Mouse (Mus musculus): ENCODE measurements around the gene Dapk1. TPM values are rescaled to one million over a fixed set of nuclear protein-coding genes. Genes with fewer than 3 reads are reported as not detected.

The Dapk1 gene
- total RNA-seq, 2 experiments from 2014 or later, result 90.4 to 101 TPM

DNA sequence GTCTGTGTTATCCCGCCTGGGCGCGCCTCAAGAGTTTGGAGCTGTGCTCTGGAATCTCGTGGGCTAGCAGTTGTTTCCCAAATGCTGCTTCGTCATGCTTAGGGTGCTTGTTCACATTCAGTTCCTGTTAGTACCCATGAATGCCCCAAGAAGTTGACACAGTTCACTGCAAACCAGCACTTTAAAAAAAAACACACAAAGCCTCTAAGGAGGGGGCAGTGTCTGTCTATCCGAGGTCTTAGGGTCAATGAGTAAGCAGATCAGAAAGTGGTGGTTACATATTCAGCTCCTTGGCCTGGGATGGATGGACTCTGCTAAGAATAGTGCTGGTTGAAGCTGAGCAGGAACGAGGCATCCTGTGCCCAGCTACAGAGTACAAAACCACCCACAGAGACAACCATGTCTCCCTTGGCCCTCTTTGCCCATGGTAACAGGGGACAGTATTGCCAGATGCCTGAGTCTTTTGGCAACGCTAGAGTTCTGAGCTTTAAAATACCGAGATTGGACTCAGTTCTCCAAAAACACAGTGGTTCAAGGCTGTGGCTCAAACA, 59.0 kb downstream of the Dapk1 start:
- no peak for DNase-seq (ENCODE audit: low spot score in 2 of 2)

- no peak for DNase-seq (ENCODE audit: low spot score in 2 of 2)
Observed at GRCm38 (mm10) chr13:60662493-60663177, 60.9 kb downstream of the Dapk1 start.

GRCm38 (mm10) chr13:60664058-60664457, 62.3 kb downstream of the Dapk1 start:
- DNase-seq (ENCODE audit: low spot score in 2 of 2), result no peak

DNA sequence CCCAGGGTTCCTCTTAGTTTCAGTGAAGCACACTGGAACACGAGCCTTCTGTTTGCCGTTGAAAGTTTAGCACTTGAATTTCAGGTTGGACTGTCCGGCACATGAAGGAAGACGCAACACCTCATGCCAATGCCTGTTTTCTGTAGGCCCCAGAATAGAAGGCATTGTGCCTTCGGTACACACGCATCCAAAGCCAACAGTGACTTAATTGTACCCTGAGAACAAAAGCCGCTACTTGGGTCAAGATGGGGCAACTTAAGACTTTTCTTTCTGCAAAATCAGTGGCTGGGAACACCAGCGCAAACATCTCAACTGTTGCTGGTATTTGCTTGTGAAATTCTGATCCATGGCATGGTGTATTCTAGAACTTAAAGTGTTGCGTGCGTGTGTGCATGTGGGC, 63.1 kb downstream of the Dapk1 start:
- DNase-seq (ENCODE audit: low spot score in 2 of 2), result no peak

- no peak for DNase-seq (ENCODE audit: low spot score in 2 of 2)
Observed at GRCm38 (mm10) chr13:60665402-60665801, 63.7 kb downstream of the Dapk1 start.

DNA sequence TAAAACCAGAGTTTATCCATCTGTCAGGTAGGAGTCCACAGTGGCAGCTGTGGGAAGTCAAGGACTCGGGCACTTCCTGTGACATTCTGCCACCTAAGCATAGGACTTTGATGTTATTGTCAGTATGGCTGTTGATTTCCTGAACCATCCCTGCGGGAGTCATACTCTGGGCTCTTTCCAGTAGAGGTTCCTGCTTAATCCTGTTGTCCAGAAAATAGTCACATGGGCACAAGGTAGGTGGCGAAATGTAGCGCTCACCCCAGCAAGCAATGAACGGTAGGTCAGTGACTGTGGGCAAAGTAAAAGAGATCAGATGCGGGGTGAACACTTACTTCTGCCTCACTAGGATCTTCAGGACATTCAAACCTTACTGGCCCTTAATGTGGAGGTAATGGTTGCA, 66.3 kb downstream of the Dapk1 start:
- no peak for DNase-seq (ENCODE audit: low spot score in 2 of 2)

DNA sequence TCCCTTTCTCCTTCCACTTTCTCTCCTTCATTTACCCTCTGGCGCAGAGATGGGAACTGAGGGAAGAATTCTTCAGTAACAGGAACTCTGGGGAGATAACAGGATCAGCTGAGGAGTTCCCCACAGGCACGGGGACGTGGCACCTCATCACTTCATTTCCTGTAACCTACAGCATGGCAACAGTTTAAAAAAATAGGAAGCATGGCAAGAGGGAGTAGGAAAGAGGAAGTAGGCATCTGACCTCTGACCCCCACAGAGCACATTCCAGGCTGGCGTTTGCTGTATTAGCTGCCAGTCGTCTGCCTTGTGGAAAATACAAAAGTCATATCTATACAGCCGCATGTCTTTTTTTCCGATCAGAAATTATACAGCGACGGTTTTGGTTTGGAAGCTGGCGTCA, 68.9 kb downstream of the Dapk1 start:
- DNase-seq (ENCODE audit: low spot score in 2 of 2), result no peak

- DNase-seq (ENCODE audit: low spot score in 2 of 2), result no peak
Observed at GRCm38 (mm10) chr13:60671235-60671634, 69.5 kb downstream of the Dapk1 start.

- DNase-seq (ENCODE audit: low spot score in 2 of 2), result no peak
Observed at GRCm38 (mm10) chr13:60672287-60672686, 70.5 kb downstream of the Dapk1 start.

DNA sequence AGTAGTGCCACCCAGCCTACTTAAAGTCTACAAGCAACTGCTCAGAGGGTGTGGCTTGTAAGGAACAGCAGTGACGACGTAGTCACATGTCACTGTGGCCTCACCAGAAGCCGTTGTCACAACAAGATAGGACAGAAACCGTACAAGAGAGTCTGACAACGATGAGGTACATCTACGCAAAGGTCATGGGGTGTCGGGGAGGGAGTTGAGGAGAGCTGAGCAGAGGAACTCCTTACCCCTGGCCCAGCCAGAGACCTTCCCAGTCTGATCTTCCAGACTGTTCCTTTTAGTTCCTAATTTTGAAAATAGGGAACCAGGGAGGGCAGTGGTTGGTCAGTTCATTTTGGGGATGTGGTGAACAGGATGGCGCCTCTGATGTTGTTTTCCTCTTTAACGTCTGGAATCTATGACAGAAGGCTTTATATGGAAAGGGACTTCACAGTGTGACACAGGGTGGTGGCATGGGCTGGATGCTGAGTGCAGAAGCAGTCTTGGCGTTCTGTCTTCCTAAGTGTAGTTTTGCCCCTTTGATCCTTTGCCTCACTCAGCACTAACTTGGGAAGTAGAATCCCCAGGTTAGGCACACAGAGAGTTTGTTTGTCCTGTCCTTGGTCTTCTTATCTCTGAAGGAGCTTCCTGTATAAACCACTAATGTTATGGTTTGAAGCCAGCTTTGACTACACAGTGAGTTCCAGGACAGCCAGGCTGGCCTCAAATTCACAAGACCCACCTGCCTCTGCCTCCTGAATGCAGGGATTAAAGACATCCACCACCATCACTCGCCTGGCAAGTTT, 71.3 kb downstream of the Dapk1 start:
- DNase-seq (ENCODE audit: low spot score in 2 of 2), result no peak

- DNase-seq (ENCODE audit: low spot score in 2 of 2), result no peak
Observed at GRCm38 (mm10) chr13:60674301-60674700, 72.6 kb downstream of the Dapk1 start.

GRCm38 (mm10) chr13:60674911-60675310, 73.2 kb downstream of the Dapk1 start:
- DNase-seq (ENCODE audit: low spot score in 2 of 2), result no peak

- DNase-seq (ENCODE audit: low spot score in 2 of 2), result no peak
Observed at GRCm38 (mm10) chr13:60675416-60675815, 73.7 kb downstream of the Dapk1 start.

DNA sequence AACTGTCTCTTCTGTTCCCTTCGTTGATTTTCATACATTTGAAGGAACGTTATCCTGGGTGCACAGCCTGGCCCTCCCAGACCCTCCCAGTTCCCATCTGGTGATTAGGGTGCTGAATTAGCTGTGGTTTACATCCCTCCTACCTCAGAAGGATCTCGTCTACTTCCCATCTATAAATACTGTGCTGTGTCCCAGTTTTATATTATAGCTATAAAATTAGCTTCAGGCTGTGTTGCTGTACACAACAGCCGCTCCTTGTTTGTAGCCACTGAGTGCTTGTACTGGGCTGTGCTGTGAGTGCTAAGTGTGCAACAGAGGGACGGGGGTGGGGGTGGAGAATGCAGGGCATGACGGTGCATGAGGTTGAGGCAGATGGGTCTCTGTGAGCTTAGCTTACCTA, 77.2 kb downstream of the Dapk1 start:
- no peak for DNase-seq (ENCODE audit: low spot score in 2 of 2)

DNA sequence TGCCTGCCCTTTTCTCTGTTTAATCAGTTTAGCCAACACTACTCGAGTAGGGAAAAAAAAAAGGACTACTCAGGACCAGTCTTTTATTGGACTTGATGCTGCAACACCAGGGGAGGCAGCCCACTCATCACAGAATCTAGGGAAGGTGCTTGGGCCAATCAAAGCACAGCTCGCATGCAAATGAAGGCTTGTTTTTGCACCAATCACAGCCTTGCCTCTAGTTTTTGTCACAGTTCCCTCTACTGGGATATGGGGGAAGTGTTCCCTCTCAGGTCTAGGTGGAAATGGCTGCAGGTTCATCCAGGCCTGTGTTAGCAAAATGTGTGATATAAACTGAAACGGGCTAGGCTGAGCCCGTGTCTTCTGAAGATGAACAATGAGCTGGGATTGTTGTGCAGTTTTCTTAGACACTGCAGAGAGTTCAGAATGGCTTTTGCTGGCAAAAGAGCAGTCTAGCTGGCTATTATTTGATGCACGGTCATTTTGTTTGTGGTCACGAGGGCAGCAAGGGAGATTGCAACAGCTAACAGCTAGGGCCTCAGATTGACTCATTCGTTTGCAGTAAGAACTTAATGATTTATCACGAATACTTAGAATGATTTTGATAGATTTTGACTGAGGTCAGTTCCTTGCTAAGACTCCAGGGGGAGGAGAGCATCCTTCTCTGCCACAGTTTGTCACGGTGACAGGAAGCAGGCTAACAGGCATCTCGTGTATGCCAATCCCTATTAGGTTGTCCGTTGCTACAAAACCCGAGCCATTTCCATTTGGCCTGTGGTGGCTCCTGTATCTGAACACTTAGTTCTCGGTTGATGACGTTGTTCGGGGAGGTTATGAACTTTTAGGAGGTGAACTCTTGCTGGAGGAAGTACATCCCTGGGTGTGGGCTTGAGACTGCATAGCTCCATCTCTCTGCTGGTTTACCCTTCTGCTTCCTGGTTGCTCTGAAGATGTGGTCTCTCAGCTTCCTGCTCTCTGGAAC, 81.3 kb downstream of the Dapk1 start:
- DNase-seq (ENCODE audit: low spot score in 2 of 2), result no peak

DNA sequence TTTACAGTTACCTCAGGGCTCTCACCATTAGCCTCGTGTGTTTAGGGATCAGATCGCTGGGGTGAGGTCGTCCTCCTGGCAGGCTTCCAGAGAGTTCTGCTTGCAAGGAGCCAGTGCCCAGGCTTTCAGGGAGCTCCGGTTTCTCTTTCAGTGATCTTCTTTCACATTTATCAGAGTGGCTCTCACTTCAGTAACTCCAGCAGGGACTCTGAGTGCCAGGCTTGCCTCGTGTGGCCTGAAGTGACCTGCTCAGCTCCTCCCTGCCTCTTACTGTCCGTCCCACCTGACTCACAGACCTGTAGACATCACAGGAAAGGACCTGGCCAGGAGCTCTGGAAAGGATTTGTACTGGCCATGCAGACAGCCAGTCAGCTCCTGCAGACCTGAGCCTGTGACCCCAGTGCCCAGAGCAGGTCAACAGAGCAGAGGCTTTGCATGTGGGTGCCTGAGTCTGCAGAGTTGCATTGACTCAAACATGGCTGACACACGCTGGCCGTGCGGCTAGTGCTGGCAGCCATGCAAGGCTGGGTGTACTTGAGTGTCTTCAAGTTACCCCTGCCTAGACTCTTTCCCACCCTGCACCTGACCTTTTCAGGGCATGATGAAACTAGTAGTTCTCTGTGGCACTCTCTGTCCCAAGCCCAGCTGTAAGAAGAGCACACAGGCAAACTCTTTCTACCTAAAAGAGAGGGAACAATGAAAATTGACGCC, 82.5 kb downstream of the Dapk1 start:
- DNase-seq (ENCODE audit: low spot score in 2 of 2), result no peak

DNA sequence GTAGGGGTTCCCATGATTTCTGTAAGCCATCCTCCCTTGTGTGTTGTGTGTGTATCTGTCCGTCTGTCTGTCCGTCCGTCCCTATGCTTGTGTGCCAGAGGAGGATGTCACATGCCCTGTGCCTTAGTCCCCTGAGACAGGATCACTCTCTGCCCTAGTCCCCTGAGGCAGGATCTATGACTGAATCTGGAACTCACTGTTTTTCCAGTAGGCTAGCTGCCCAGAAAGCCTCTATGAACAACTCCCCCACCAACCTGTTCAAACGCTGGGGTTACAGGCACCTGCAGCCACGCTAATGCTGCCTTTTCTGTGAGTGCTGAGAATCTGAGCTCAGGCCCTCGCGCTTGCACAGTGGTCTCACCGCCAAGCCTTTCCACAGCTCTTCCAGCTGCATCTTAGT, 83.1 kb downstream of the Dapk1 start:
- no peak for DNase-seq (ENCODE audit: low spot score in 2 of 2)

DNA sequence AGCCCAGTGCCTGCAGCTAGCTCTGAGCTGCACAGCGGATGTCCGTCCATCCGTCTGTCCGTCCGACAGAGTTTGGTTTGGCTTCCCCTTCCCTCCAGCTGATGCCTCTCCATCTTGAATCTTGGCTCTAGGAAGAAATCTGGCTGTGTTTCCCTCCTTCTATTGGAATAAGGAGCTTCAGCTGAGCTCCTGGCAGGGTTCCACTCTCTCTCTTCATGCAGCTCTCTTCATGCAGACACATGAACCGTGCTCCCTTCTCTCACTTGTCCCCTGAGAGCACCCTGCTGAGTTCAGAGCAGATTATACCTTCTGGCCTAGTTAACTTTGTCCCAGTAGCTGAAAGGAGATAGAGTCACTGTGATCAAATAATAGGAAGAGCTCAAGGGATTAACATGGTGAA, 83.5 kb downstream of the Dapk1 start:
- peak in 1 of 2 experiments; percentile 54 for DNase-seq (ENCODE audit: low spot score in 2 of 2)

DNA sequence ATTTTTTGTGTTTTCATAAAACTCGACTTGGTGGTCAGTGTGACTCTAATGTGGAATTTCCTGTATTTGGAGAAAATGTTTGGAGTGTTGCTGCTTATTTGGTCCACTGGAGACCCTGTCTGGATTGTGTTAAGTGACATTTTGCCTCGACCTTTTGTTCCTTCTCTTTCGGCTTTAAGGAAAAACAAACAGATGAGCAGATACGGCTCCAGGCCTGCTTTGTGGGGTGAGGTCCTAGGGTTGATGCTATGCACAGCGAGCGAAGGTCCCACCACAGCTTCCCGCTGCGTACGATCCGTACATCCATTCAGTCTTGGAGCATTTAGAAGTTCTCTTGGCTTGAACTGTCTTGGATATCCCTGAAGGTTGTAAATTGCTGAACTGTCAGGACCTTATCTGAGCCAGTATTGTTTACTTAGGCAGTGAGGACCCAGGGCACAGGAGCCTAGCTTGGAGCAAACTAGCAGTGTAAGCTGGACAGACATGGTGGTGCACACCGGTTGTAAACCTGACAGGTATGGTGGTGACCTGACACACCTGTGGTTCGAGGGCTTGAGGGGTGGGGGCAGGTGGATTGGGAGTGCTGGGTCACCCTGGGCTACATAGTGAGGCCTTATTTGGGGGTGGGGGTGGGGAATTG, 84.4 kb downstream of the Dapk1 start:
- DNase-seq (ENCODE audit: low spot score in 2 of 2), result no peak

DNA sequence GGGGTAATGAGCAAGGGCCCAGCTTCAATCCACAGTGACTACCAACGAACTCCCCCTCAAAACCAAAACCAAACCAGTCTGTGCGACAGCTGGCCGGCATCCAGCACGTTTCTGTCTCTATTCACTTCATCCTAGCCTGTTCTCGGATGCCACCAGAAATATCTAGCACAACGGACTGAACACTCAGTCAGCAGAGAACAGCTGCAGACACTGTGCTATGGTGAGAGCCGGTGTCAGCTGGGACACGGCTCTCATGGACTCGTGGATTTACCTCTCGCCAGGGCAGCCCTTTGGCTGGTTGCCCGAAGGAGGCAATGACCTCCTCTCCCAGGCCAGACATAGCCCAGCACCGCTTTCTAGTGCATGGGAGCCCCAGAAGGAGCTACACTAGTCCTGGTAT, 85.2 kb downstream of the Dapk1 start:
- peak; percentile 69 for DNase-seq (ENCODE audit: low spot score in 2 of 2)
